Mouse (Mus musculus) megakaryocyte progenitor cell, adult 5-6 weeks (primary cell): ENCODE measurements around the gene Gkn1. TPM values are rescaled to one million over a fixed set of nuclear protein-coding genes. Genes with fewer than 3 reads are reported as not detected.

ENCODE experiments used
- ATAC-seq: replicated peaks from 2 replicates; pipeline ENCODE4 v1.8.0; 2016; ENCODE audit warnings: mild to moderate bottlenecking, moderate TSS enrichment, inconsistent platforms; ENCODE audit not compliant: poor library complexity
- total RNA-seq, 2 experiments: library from RNA; stranded (forward) in 1 of 2; stranded (reverse) in 1 of 2; fragments of 157-497, 149-512 nt in 1 of 2; fragments of 200-1000 nt in 1 of 2; gene quantifications; 2 replicates each; pipeline versions ENCODE4 v1.2.3 to v1.2.4; 2015 to 2017

Gene Gkn1
- total RNA-seq (2015) (not detected in 2 replicates), total RNA-seq (2017) (not detected in 2 replicates)

- ATAC-seq, result no peak
Observed at GRCm38 (mm10) chr6:87350829-87351228, at the start of gene Gkn1. TSS of gene Gkn1 (minus strand) at chr6:87350942.

- ATAC-seq, result peak; percentile 71
Observed at GRCm38 (mm10) chr6:87399886-87400566, 49.3 kb upstream of the Gkn1 start.

GRCm38 (mm10) chr6:87399137-87399536, 48.4 kb upstream of the Gkn1 start:
- ATAC-seq, result peak; percentile 87

- ATAC-seq, result no peak
Observed at GRCm38 (mm10) chr6:87394783-87395182, 44.0 kb upstream of the Gkn1 start.

- peak; percentile 70 for ATAC-seq
Observed at GRCm38 (mm10) chr6:87393466-87394205, 42.9 kb upstream of the Gkn1 start.

GRCm38 (mm10) chr6:87389455-87389989, 38.8 kb upstream of the Gkn1 start:
- ATAC-seq, result peak; percentile 59

- no peak for ATAC-seq
Observed at GRCm38 (mm10) chr6:87388877-87389276, 38.1 kb upstream of the Gkn1 start, which contains the start of gene Gkn3. TSS of gene Gkn3 (minus strand) at chr6:87388935.

- ATAC-seq, result no peak
Observed at GRCm38 (mm10) chr6:87386681-87387080, 35.9 kb upstream of the Gkn1 start.

GRCm38 (mm10) chr6:87386203-87386602, 35.5 kb upstream of the Gkn1 start:
- peak; percentile 53; the same call in 1 of the 2 replicates for ATAC-seq

- ATAC-seq, result no peak
Observed at GRCm38 (mm10) chr6:87384761-87385160, 34.0 kb upstream of the Gkn1 start.

- peak; percentile 61 for ATAC-seq
Observed at GRCm38 (mm10) chr6:87383926-87384691, 33.4 kb upstream of the Gkn1 start.

GRCm38 (mm10) chr6:87373057-87373456, 22.3 kb upstream of the Gkn1 start, which contains the start of gene Gkn2:
TSS of gene Gkn2 (plus strand) at chr6:87373357.
- no peak for ATAC-seq

- no peak for ATAC-seq
Observed at GRCm38 (mm10) chr6:87369223-87369622, 18.5 kb upstream of the Gkn1 start.

GRCm38 (mm10) chr6:87354441-87354840, 3.7 kb upstream of the Gkn1 start:
- 0 out of 2 replicates have a peak, but pooled peaks have one; percentile 9 for ATAC-seq

- ATAC-seq, result no peak
Observed at GRCm38 (mm10) chr6:87335935-87336295, 14.8 kb downstream of the Gkn1 start.

- ATAC-seq, result 0 out of 2 replicates have a peak, but pooled peaks have one; percentile 31
Observed at GRCm38 (mm10) chr6:87335091-87335934, 15.4 kb downstream of the Gkn1 start, which contains the start of gene Antxr1. TSS of gene Antxr1 (minus strand) at chr6:87335821.

GRCm38 (mm10) chr6:87334361-87335090, 16.2 kb downstream of the Gkn1 start:
- ATAC-seq, result no peak

GRCm38 (mm10) chr6:87332380-87332779, 18.4 kb downstream of the Gkn1 start:
- no peak for ATAC-seq
